Mouse (Mus musculus): Measurements from ENCODE around the gene Ccnf. TPM values are rescaled to one million over a fixed set of nuclear protein-coding genes. Genes with fewer than 3 reads are reported as not detected.

The Ccnf gene
- polyA plus RNA-seq, 1 experiment from 2014 or later: 14.5 TPM

- no peaks in the 10 kb centered on the region; the same call in 1 of the 2 replicates for H3K4me1 ChIP-seq (replicated peaks)
- 91% methylated on average over 5 of the region's 5 CpGs for WGBS
These were observed 57.5 kb downstream of the Ccnf start for GRCm38 (mm10) chr17:24193769-24194168.

GRCm38 (mm10) chr17:24193268-24193667, 58.0 kb downstream of the Ccnf start:
- Histone ChIP-seq H3K27ac (replicated peaks) (no peak overlapping the region), H3K27me3 (no peaks in the 10 kb centered on the region), H3K4me1 (replicated peaks) (no peaks in the 10 kb centered on the region; the same call in 1 of the 2 replicates), H3K4me2 (no peak overlapping the region), H3K9ac (no peak overlapping the region), H3K4me3 (no peak overlapping the region), H3K9me3 (no peaks in the 10 kb centered on the region), H3K36me3 (peaks cover 12% of the 10 kb centered on the region; the same call in 1 of the 2 replicates)
- 86% methylated on average over 8 of the region's 8 CpGs for WGBS
- no peak for ATAC-seq (ENCODE audit: low read depth)

More at GRCm38 (mm10) chr17:24193769-24194168, 57.5 kb downstream of the Ccnf start:
- Histone ChIP-seq H3K9ac (no peak overlapping the region), H3K36me3 (peaks cover 7% of the 10 kb centered on the region; the same call in 1 of the 2 replicates), H3K27ac (replicated peaks) (no peak overlapping the region), H3K4me3 (no peak overlapping the region), H3K27me3 (no peaks in the 10 kb centered on the region), H3K4me2 (no peak overlapping the region), H3K9me3 (no peaks in the 10 kb centered on the region)
- ATAC-seq (ENCODE audit: low read depth): no peak

GRCm38 (mm10) chr17:24192848-24193247, 58.4 kb downstream of the Ccnf start:
- H3K9me3 ChIP-seq: no peaks in the 10 kb centered on the region
- no peak overlapping the region for H3K4me2 ChIP-seq
- H3K27ac ChIP-seq (replicated peaks): no peak overlapping the region
- 82% methylated on average over 8 of the region's 8 CpGs for WGBS
- no peak overlapping the region for H3K4me3 ChIP-seq
- H3K9ac ChIP-seq: no peak overlapping the region
- H3K27me3 ChIP-seq: no peaks in the 10 kb centered on the region
- no peak for ATAC-seq (ENCODE audit: low read depth)
- peaks cover 15% of the 10 kb centered on the region for H3K36me3 ChIP-seq
- no peaks in the 10 kb centered on the region; the same call in 1 of the 2 replicates for H3K4me1 ChIP-seq (replicated peaks)

- H3K9ac ChIP-seq: no peak overlapping the region
- H3K4me1 ChIP-seq (replicated peaks): no peaks in the 10 kb centered on the region
- H3K9me3 ChIP-seq: no peaks in the 10 kb centered on the region
- 77% methylated on average over 4 of the region's 4 CpGs for WGBS
- H3K36me3 ChIP-seq: peaks cover 22% of the 10 kb centered on the region
- no peak overlapping the region for H3K4me2 ChIP-seq
- no peaks in the 10 kb centered on the region for H3K27me3 ChIP-seq
- H3K27ac ChIP-seq (replicated peaks): no peak overlapping the region
- no peak for ATAC-seq (ENCODE audit: low read depth)
- H3K4me3 ChIP-seq: no peak overlapping the region
These were observed 59.8 kb downstream of the Ccnf start for GRCm38 (mm10) chr17:24191481-24191880.

GRCm38 (mm10) chr17:24190934-24191333, 60.4 kb downstream of the Ccnf start:
- H3K27me3 ChIP-seq: no peaks in the 10 kb centered on the region
- H3K27ac ChIP-seq (replicated peaks): no peak overlapping the region
- H3K4me1 ChIP-seq (replicated peaks): no peaks in the 10 kb centered on the region
- H3K4me3 ChIP-seq: no peak overlapping the region
- no peak overlapping the region for H3K4me2 ChIP-seq
- no peak overlapping the region for H3K9ac ChIP-seq
- WGBS: 84% methylated on average over 2 of the region's 2 CpGs
- ATAC-seq (ENCODE audit: low read depth): no peak
- peaks cover 24% of the 10 kb centered on the region for H3K36me3 ChIP-seq
- no peaks in the 10 kb centered on the region for H3K9me3 ChIP-seq

- H3K4me2 ChIP-seq: no peak overlapping the region
- H3K27ac ChIP-seq (replicated peaks): no peak overlapping the region
- WGBS: 87% methylated on average over 3 of the region's 3 CpGs
- no peaks in the 10 kb centered on the region for H3K36me3 ChIP-seq
- H3K4me3 ChIP-seq: no peak overlapping the region
- no peak for ATAC-seq (ENCODE audit: low read depth)
- no peaks in the 10 kb centered on the region for H3K9me3 ChIP-seq
- H3K9ac ChIP-seq: no peak overlapping the region
- H3K4me1 ChIP-seq (replicated peaks): peaks cover 13% of the 10 kb centered on the region
- H3K27me3 ChIP-seq: no peaks in the 10 kb centered on the region
These were observed 77.0 kb downstream of the Ccnf start for GRCm38 (mm10) chr17:24174259-24174658.

GRCm38 (mm10) chr17:24173423-24173822, 77.9 kb downstream of the Ccnf start:
- H3K9me3 ChIP-seq: no peaks in the 10 kb centered on the region
- 7% methylated on average over 3 of the region's 3 CpGs for WGBS
- no peak for ATAC-seq (ENCODE audit: low read depth)

More at GRCm38 (mm10) chr17:24173423-24173822, 77.9 kb downstream of the Ccnf start:
- Histone ChIP-seq H3K4me2 (no peak overlapping the region), H3K4me3 (no peak overlapping the region), H3K27me3 (no peaks in the 10 kb centered on the region), H3K36me3 (no peaks in the 10 kb centered on the region), H3K9ac (0 out of 2 replicates have a peak overlapping the region, but pooled peaks have one; percentile 13), H3K27ac (replicated peaks) (no peak overlapping the region), H3K4me1 (replicated peaks) (peaks cover 14% of the 10 kb centered on the region)

Small RNA genes within 50 kb of the gene (microRNA-seq; reads per million reads assigned to microRNA genes)
- 1.0 reads per million for gene Mir5134
- not detected for gene Mir6965

Other genes starting within 250 kb of the Ccnf start
- gene Prss27, start 213.3 kb downstream of the Ccnf start, polyA plus RNA-seq (2015; fragmentation: Nextera tagmentation; extraction: Ambion mirVana): 0.21 TPM in 1 of 2 replicates, not detected in the other
- gene Kctd5, start 178.0 kb downstream of the Ccnf start, polyA plus RNA-seq (2015; fragmentation: Nextera tagmentation; extraction: Ambion mirVana): 82.6 and 85.4 TPM in 2 replicates
- 54.0 and 63.8 TPM in 2 replicates for gene Pdpk1, start 100.6 kb downstream of the Ccnf start, polyA plus RNA-seq (2015; fragmentation: Nextera tagmentation; extraction: Ambion mirVana)
- gene Amdhd2, start 87.7 kb downstream of the Ccnf start, polyA plus RNA-seq (2015; fragmentation: Nextera tagmentation; extraction: Ambion mirVana): 30.4 and 37.4 TPM in 2 replicates
- gene Atp6v0c, start 81.8 kb downstream of the Ccnf start, polyA plus RNA-seq (2015; fragmentation: Nextera tagmentation; extraction: Ambion mirVana): 947 and 1,089 TPM in 2 replicates
- gene Tbc1d24, start 45.9 kb downstream of the Ccnf start, polyA plus RNA-seq (2015; fragmentation: Nextera tagmentation; extraction: Ambion mirVana): 17.8 and 22.0 TPM in 2 replicates
- 5.9 TPM in 2 replicates for gene Ntn3, start 42.0 kb downstream of the Ccnf start, polyA plus RNA-seq (2015; fragmentation: Nextera tagmentation; extraction: Ambion mirVana)
- gene Tedc2, start 30.6 kb downstream of the Ccnf start, polyA plus RNA-seq (2015; fragmentation: Nextera tagmentation; extraction: Ambion mirVana): 11.9 and 12.6 TPM in 2 replicates
- gene Abca17, start 99.6 kb upstream of the Ccnf start, polyA plus RNA-seq (2015; fragmentation: Nextera tagmentation; extraction: Ambion mirVana): 0.31 and 0.44 TPM in 2 replicates
- gene Abca3, start 100.5 kb upstream of the Ccnf start, polyA plus RNA-seq (2015; fragmentation: Nextera tagmentation; extraction: Ambion mirVana): 23.9 and 24.7 TPM in 2 replicates
- gene Rnps1, start 163.1 kb upstream of the Ccnf start, polyA plus RNA-seq (2015; fragmentation: Nextera tagmentation; extraction: Ambion mirVana): 307 and 315 TPM in 2 replicates
- 57.6 and 61.2 TPM in 2 replicates for gene Eci1, start 175.2 kb upstream of the Ccnf start, polyA plus RNA-seq (2015; fragmentation: Nextera tagmentation; extraction: Ambion mirVana)
- 5.5 and 6.5 TPM in 2 replicates for gene Dnase1l2, start 191.6 kb upstream of the Ccnf start, polyA plus RNA-seq (2015; fragmentation: Nextera tagmentation; extraction: Ambion mirVana)
- 39.7 and 41.6 TPM in 2 replicates for gene E4f1, start 218.8 kb upstream of the Ccnf start, polyA plus RNA-seq (2015; fragmentation: Nextera tagmentation; extraction: Ambion mirVana)
- 54.9 and 57.4 TPM in 2 replicates for gene Pgp, start 218.9 kb upstream of the Ccnf start, polyA plus RNA-seq (2015; fragmentation: Nextera tagmentation; extraction: Ambion mirVana)
- not detected in 2 replicates for gene Bricd5, start 222.4 kb upstream of the Ccnf start, polyA plus RNA-seq (2015; fragmentation: Nextera tagmentation; extraction: Ambion mirVana)
- gene Mlst8, start 227.6 kb upstream of the Ccnf start, polyA plus RNA-seq (2015; fragmentation: Nextera tagmentation; extraction: Ambion mirVana): 35.7 and 36.2 TPM in 2 replicates
- 35.0 and 35.3 TPM in 2 replicates for gene Caskin1, start 237.1 kb upstream of the Ccnf start, polyA plus RNA-seq (2015; fragmentation: Nextera tagmentation; extraction: Ambion mirVana)

Measured in neural tube, embryonic 13.5 days (tissue).